Mouse (Mus musculus) kidney, postnatal 25 days (tissue): ENCODE measurements around the gene Cd200r1.
"Not testable (repeated sequence)": the region's sequence is repeated elsewhere in the genome, so short reads cannot be mapped to it uniquely, and the experiment has no call there.

Experiments
- DNase-seq, 2 experiments: peaks; one replicate each; pipeline ENCODE4 v3.0.0; 2021; ENCODE audit warnings: mixed read lengths in 2 of 2

Gene Cd200r1

GRCm38 (mm10) chr16:44767506-44767905 lies 2.0 kb downstream of the Cd200r1 start:
- no peak for DNase-seq

DNA sequence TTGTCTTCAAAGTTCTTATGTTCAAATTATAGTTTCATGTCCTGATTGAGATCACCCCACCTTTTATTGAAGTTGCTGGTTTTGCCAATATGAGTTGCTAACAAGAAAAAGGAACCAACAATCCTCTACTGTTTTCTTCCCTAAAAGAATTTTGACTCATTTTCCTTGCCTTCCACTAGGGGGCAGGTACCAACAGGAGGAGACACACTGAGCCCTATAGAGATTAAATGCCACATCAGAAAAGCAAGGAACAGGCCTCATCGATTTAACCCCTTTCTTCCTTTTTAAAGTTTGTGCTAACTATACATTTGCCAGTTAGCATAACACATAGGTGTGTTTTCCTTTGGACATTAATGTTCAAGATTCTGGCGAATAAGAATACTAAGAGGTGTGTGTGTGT lies 2.4 kb downstream of the Cd200r1 start:
- DNase-seq, result no peak

GRCm38 (mm10) chr16:44772577-44772976 lies 7.0 kb downstream of the Cd200r1 start:
- no peak for DNase-seq

- no peak for DNase-seq
Measured at GRCm38 (mm10) chr16:44773673-44774072, 8.1 kb downstream of the Cd200r1 start.

DNA sequence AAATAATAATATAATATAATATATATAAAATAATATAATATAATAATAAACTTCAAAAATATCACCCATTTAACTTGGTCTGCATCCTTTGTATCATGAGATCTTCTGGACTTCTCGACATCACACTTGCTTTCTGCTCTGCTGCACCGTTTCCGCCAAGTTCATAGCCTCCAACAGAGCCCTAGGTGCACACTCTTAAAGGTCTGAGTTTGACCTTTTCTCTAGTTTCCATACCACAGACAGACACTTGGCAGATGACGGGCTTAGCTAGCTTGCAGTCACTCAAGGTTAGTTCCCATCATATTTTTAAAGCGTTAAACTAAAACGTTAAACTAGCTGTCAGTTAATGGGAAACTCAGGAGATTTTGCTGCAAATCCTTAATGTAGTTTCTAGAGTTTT lies 8.7 kb downstream of the Cd200r1 start:
- DNase-seq, result no peak

DNA sequence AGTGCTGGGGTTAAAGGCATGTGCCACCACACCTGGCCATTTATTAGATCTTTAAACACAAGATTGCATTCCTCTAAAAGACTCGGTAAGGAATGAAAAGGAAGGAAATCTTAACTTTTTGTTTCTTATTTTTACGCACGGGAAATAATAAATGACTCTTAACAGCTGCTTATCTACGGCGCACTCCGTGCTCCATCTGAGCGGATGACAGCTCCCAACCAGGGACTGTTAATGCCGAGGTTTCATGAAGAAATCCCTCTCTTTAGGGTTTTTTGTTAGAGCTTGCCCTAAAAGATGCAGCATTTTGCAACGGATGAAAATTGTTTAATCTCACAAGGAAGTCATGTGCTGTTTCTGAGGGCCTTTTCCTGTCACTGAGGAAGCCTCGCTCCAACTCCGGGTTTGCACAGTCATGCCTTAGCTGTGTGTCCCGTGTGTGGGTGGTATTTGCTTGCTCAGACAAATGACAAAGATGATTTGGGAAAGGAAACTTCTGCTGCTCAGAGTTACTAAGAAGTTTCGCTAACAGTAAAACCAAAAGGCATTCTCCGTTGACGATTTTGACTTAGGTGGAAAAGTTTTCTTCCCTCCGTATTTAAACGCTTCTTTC lies 13.1 kb downstream of the Cd200r1 start:
- peak; percentile 21 to 45 for DNase-seq

GRCm38 (mm10) chr16:44779494-44779893 lies 14.0 kb downstream of the Cd200r1 start:
- no peak for DNase-seq

DNA sequence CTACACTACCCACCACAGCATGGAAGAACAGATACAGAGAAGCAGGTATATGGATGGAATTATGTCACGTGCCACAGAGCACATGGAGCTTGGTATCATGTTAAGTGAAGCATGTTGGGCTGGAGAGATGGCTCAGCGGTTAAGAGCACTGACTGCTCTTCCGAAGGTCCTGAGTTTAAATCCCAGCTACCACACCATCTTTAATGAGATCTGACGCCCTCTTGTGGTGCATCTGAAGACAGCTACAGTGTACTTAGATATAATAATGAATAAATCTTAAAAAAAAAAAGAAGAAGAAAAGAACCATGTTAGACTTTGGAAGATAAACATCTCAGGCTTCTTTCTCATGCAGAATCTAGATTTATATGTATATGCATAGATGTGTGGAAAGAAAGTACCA lies 15.2 kb downstream of the Cd200r1 start:
- DNase-seq, result no peak

DNA sequence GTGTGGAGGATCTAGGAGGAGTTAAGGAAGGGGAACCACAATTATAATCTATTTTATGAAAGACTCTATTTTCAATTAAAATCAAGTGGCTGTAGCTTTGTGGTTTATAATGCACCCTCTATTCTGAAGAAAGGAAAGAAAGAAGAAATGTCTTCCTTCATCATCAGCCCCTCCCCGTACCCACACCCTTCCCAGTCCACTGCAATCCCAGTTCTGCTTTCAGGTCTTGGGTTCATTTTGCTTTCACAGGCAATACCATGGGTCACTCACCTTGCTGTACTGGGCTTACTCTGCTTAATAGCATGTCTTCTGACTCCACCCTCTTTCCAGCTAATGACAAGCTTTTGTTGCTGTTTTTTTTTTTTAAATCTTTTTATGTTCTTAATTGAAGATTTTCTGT lies 21.4 kb downstream of the Cd200r1 start:
- no peak for DNase-seq

GRCm38 (mm10) chr16:44794416-44794815 lies 28.9 kb downstream of the Cd200r1 start:
- DNase-seq, result no peak

DNA sequence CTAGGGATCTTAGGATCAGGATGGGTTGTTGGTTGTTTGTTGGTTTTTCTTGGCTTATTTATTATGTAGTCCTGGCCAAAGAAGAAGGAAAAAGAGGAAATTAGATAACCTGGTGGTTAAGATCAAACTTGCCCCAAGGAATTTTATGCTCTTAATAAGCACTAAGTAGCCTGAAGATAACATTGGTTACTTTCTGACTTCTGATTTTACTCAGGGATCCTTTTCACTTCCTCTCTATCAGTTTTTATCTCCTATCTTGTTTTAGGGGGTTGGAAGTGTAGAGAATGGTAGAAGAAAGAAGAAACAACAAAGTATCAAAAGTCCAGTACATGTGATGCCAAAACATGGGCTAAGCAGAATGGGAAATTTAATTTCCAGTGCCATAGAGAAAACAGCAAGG lies 40.4 kb downstream of the Cd200r1 start:
- no peak for DNase-seq

DNA sequence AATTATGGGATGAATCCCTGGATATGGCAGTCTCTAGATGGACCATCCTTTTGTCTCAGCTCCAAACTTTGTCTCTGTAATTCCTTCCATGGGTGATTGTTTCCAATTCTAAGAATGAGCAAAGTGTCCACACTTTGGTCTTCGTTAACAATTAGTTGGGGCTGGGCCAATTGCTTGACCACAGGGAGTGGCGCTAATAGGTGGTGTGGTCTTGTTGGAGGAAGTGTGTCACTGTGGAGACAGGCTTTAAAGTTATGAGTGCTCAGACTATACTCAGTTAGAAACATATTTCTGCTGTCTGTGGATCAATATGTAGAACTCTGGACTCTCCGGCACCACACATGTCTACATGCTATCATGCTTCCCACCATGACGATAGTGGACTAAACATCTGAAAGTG lies 44.7 kb downstream of the Cd200r1 start:
- DNase-seq, result not testable (repeated sequence)

GRCm38 (mm10) chr16:44811544-44811943 lies 46.0 kb downstream of the Cd200r1 start, which contains the start of gene Cd200r4:
Gene Cd200r4, plus strand, starts transcription at chr16:44811733.
- DNase-seq, result no peak

- no peak for DNase-seq
Measured at GRCm38 (mm10) chr16:44812468-44813065, 47.0 kb downstream of the Cd200r1 start.

DNA sequence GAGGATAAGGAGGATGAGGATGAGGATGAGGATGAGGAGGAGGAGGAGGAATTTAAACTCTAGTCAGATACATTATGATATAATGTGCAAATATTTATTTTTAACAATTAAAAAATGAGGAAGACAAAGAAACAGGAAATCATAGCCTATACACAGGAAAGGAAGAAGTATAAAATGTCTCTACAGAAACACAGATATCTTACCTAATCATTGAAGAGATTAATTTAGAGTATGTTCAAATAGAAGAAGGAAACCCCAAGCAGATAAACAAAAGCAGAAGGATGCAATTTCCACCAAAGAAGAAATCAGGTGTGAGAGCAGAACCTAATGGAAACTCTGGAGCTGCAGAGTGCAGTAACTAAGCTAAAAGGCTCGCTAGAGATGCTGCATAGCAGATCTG lies 52.5 kb downstream of the Cd200r1 start:
- no peak for DNase-seq

DNA sequence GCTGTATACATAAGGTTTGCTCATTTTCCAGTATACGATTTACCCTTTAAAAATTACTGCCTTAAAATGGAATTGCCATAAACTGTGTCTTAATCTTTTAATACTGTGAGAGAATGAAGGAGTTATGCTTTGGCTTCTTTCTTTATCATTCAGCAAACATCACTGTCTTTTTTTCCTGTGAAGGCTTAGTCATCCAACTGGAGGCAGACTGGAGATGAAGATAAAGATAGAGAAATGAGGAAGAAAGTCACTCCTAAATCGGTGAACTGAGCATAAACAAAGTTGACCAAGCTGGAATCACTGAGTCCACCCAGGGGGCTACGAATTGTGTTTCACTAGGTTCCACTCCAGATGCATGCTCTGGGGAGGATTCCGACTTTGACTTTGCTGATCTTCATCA lies 55.0 kb downstream of the Cd200r1 start:
- DNase-seq, result no peak

- no peak for DNase-seq
Measured at GRCm38 (mm10) chr16:44832286-44832685, 66.8 kb downstream of the Cd200r1 start.

GRCm38 (mm10) chr16:44833189-44833588 lies 67.7 kb downstream of the Cd200r1 start:
- DNase-seq, result not testable (repeated sequence)
